Mouse (Mus musculus): Measurements from ENCODE around the gene Abcf3. TPM values are rescaled to one million over a fixed set of nuclear protein-coding genes. Genes with fewer than 3 reads are reported as not detected.

Gene Abcf3
- polyA plus RNA-seq, 1 experiment from 2014 or later = 24.6 TPM

DNA sequence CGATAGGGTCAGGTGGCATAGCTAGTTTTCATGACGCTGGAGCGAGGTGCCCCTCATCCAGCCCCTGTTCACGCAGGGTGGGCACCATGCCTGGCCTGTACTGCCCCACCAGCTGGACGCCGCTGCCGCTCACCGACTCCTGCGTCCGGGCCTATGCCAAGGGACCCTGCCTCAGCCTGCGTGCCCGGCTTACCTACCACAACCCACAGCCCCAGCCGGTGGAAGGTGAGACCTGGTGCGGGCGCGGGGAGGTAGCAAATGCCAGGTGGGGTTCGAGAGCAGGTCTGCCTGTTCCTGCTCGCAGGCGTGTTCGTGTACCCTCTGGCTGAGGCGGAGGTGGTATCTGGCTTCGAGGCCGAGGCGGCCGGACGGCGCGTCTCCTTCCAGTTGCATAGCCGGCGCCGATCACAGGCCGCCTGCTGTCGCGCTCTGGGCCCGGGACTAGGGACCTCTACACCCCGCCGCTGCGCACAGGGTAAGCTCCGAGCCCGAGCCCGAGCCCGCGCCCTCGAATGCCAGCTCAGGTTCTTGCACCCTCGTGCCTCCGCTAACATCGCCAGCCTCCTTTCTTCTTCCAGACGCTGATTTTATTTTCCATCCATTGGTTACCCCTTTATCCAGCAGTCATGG is 42.8 kb downstream of the Abcf3 start:
- no peak overlapping the region for H3K27ac ChIP-seq (replicated peaks)
- H3K27me3 ChIP-seq = peaks cover 76% of the 10 kb centered on the region
- peaks cover 48% of the 10 kb centered on the region for H3K4me1 ChIP-seq (replicated peaks)
- H3K4me3 ChIP-seq (replicated peaks) = 0 out of 2 replicates have a peak overlapping the region, but pooled peaks have one; percentile 4
- H3K9ac ChIP-seq = no peak overlapping the region
- no peaks in the 10 kb centered on the region for H3K9me3 ChIP-seq (replicated peaks)
- no peak for ATAC-seq (ENCODE audit: insufficient read depth)
- H3K36me3 ChIP-seq (replicated peaks) = no peaks in the 10 kb centered on the region
- peak overlapping the region; percentile 68 for H3K4me2 ChIP-seq
- WGBS (ENCODE audit: insufficient replicate concordance) = 5% methylated on average over 48 of the region's 48 CpGs

DNA sequence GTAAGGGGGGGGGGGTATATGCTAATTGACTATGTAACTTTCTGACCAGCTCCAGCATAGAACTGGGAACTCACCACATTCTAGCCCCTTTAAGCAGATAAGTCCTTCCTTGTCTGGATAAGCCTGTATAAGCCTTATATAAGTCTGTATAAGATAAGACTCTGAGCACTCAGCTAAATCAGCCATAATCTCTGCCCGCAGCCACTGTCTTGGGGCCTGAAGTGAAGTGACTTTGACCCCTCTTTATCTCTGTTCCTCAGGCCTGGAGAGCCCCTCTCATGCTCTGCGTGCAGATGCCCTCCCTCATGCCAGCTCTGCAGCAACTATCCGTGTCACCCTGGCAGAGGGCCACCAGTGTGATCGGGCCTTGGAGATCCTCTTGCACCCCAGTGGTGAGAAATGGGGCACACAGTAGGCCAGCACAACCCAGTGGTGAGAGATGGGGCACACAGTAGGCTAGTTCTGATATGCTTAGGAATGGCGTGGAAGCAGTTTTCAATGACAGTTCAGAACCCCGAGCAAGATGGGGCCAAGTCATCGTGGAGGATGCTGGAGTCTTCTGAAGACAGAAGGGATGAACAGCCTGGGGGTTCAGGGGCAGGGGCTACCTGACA is 46.8 kb downstream of the Abcf3 start:
- Histone ChIP-seq H3K4me3 (replicated peaks) (no peak overlapping the region), H3K27me3 (peaks cover 48% of the 10 kb centered on the region), H3K4me2 (peak overlapping the region; percentile 48), H3K9ac (no peak overlapping the region; the same call in 1 of the 2 replicates), H3K36me3 (replicated peaks) (no peaks in the 10 kb centered on the region), H3K27ac (replicated peaks) (peak overlapping the region; percentile 45; the same call in 1 of the 2 replicates), H3K4me1 (replicated peaks) (peaks cover 49% of the 10 kb centered on the region), H3K9me3 (replicated peaks) (no peaks in the 10 kb centered on the region)
- WGBS (ENCODE audit: insufficient replicate concordance) = 23% methylated on average over 7 of the region's 7 CpGs
- ATAC-seq (ENCODE audit: insufficient read depth) = peak; percentile 91

- no peaks in the 10 kb centered on the region for H3K9me3 ChIP-seq (replicated peaks)
- ATAC-seq (ENCODE audit: insufficient read depth) = peak; percentile 58
- H3K9ac ChIP-seq = no peak overlapping the region
- peaks cover 45% of the 10 kb centered on the region for H3K27me3 ChIP-seq
- H3K36me3 ChIP-seq (replicated peaks) = no peaks in the 10 kb centered on the region
- no peak overlapping the region for H3K4me3 ChIP-seq (replicated peaks)
- H3K4me1 ChIP-seq (replicated peaks) = peaks cover 43% of the 10 kb centered on the region
- peak overlapping the region; percentile 48 for H3K4me2 ChIP-seq
- H3K27ac ChIP-seq (replicated peaks) = peak overlapping the region; percentile 45; the same call in 1 of the 2 replicates
- WGBS (ENCODE audit: insufficient replicate concordance) = 38% methylated on average over 4 of the region's 4 CpGs
These were observed 47.4 kb downstream of the Abcf3 start for GRCm38 (mm10) chr16:20595737-20596136.

DNA sequence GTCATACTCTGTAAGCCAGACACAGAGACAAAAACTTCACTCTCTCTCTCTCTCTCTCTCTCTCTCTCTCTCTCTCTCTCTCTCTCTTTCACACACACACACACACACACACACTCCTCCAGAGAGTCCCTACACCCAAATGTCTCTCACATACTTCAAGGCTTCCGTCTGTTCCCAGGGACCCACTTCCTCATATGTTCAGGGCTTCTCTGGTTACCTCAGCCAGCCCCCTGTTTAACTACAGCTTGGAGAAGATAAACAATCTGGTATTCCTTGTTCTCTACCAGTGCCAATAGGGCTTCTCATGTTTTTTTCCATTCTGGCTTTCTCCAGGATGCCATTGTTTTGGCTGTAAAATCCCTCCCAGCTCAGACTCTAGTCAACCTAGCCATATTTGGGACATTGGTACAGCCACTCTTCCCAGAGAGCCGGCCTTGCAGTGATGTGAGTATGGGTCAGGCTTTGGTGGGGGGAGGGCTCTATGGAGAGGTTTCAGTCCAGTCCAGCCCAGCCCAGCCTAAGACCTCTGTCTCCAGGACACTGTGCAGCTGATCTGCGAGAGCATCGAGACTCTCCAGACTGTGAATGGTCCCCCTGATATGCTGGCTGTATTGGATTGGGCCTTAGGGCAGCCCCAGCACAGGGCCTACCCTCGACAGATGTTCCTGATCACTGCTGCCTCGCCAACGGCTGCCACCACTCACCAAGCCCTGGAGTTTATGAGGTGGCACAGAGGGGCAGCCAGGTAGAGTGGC is 48.5 kb downstream of the Abcf3 start:
- Histone ChIP-seq H3K9me3 (replicated peaks) (no peaks in the 10 kb centered on the region), H3K4me2 (no peak overlapping the region), H3K4me1 (replicated peaks) (peaks cover 35% of the 10 kb centered on the region), H3K27ac (replicated peaks) (no peak overlapping the region), H3K9ac (no peak overlapping the region), H3K4me3 (replicated peaks) (no peak overlapping the region), H3K36me3 (replicated peaks) (no peaks in the 10 kb centered on the region), H3K27me3 (peaks cover 35% of the 10 kb centered on the region)
- no peak for ATAC-seq (ENCODE audit: insufficient read depth)
- WGBS (ENCODE audit: insufficient replicate concordance) = 36% methylated on average over 7 of the region's 7 CpGs

- 69% methylated on average over 5 of the region's 5 CpGs for WGBS (ENCODE audit: insufficient replicate concordance)
- ATAC-seq (ENCODE audit: insufficient read depth) = no peak
- no peaks in the 10 kb centered on the region for H3K9me3 ChIP-seq (replicated peaks)
These were observed 52.1 kb downstream of the Abcf3 start for GRCm38 (mm10) chr16:20600511-20600910.

DNA sequence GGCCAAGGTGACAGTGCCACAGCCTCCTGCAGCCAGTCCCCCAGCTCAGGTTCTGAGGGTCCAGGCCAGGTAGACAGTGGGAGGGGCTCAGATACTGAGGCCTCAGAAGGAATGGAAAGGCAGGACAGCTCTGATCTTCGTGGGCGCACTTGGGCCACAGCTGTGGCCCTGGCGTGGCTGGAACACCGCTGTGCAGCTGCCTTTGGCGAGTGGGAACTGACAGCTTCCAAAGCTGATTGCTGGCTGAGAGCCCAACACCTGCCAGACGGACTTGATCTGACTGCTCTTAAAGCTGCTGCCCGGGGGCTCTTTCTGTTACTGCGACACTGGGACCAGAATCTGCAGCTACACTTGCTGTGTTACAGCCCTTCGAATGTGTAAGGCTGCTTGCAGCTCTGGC is 56.3 kb downstream of the Abcf3 start:
- no peaks in the 10 kb centered on the region for H3K9me3 ChIP-seq (replicated peaks)
- H3K9ac ChIP-seq = no peak overlapping the region
- H3K4me1 ChIP-seq (replicated peaks) = peaks cover 9% of the 10 kb centered on the region; the same call in 1 of the 2 replicates
- 0 out of 2 replicates have a peak, but pooled peaks cover 5% of the 10 kb centered on the region for H3K27me3 ChIP-seq
- no peak overlapping the region for H3K4me3 ChIP-seq (replicated peaks)
- H3K27ac ChIP-seq (replicated peaks) = no peak overlapping the region
- H3K36me3 ChIP-seq (replicated peaks) = peaks cover 35% of the 10 kb centered on the region
- WGBS (ENCODE audit: insufficient replicate concordance) = 78% methylated on average over 9 of the region's 9 CpGs
- H3K4me2 ChIP-seq = no peak overlapping the region
- no peak for ATAC-seq (ENCODE audit: insufficient read depth)

More at GRCm38 (mm10) chr16:20600511-20600910, 52.1 kb downstream of the Abcf3 start:
- Histone ChIP-seq H3K4me3 (replicated peaks) (no peak overlapping the region), H3K4me2 (no peak overlapping the region), H3K9ac (no peak overlapping the region), H3K36me3 (replicated peaks) (peaks cover 12% of the 10 kb centered on the region), H3K4me1 (replicated peaks) (peaks cover 18% of the 10 kb centered on the region), H3K27ac (replicated peaks) (no peak overlapping the region), H3K27me3 (0 out of 2 replicates have a peak, but pooled peaks cover 8% of the 10 kb centered on the region)

DNA sequence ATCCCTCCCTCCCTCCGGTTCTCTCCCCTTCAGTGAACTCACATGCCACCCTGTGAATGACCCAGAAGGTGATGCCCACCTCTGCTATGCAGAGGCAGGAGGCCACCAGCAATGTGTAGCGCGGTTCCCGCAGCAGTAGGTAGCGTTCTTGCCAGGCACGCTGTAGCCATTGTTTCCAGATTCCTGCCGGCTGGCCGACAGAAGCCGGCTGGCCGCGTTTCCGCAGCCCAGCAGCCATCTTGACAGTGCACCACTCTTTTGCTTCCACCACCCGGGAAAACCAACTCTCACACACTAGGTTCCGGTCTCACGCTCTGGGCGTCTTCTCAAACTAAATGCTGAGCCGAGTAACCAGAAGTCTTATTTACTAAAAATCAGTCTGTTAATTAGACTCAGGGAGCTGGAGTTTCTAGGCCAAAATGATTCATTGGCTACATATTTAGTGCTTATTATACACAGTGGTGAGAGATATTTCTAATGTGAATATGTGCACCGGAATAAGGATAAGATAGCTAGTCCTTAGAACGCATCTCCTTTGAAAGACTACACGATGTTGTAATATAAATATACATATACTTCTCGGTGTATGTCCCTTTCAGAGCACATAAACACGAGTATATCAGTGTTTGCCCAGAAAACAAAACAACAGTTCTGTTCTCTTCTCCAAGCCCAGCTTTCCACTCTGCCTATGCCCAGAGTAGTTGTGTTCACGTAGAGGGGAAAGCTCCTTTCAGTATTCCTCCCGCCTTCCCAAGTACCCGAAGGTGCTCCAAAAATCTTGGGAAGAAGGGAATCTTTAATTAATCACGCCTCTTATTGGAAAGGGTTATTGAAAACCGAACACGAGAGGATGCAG is 62.4 kb downstream of the Abcf3 start:
- peak overlapping the region; percentile 77 for H3K27ac ChIP-seq (replicated peaks)
- peak; percentile 47; the same call in 1 of the 2 replicates for ATAC-seq (ENCODE audit: insufficient read depth)
- WGBS (ENCODE audit: insufficient replicate concordance) = under 1% methylated on average over 28 of the region's 28 CpGs

More for the DNA sequence above, 62.4 kb downstream of the Abcf3 start:
- H3K9ac ChIP-seq = peak overlapping the region; percentile 74
- H3K9me3 ChIP-seq (replicated peaks) = no peaks in the 10 kb centered on the region
- peaks cover 39% of the 10 kb centered on the region for H3K4me1 ChIP-seq (replicated peaks)
- H3K27me3 ChIP-seq = no peaks in the 10 kb centered on the region
- H3K4me3 ChIP-seq (replicated peaks) = peak overlapping the region; percentile 83
- peak overlapping the region; percentile 93 for H3K4me2 ChIP-seq
- H3K36me3 ChIP-seq (replicated peaks) = peaks cover 21% of the 10 kb centered on the region

MicroRNA genes within 50 kb of the gene (microRNA counts, 519-probe panel; counts per million panel counts)
- microRNA mmu-miR-1224 = 3,164 counts per million, percentile 63 among the panel's probes with 10 or more counts

Small RNA genes within 50 kb of the gene (microRNA-seq; reads per million reads assigned to microRNA genes)
- not detected for gene Mir1224

Other genes with a start within 250 kb of the Abcf3 start
- 35.4 and 37.5 TPM in 2 replicates for gene Parl, start 246.2 kb upstream of the Abcf3 start, polyA plus RNA-seq (2015; fragmentation: Nextera tagmentation; extraction: Ambion mirVana)
- gene Cyp2ab1, start 223.2 kb upstream of the Abcf3 start, polyA plus RNA-seq (2015; fragmentation: Nextera tagmentation; extraction: Ambion mirVana) = 0.03 TPM in 1 of 2 replicates, not detected in the other
- 17.2 and 18.5 TPM in 2 replicates for gene Abcc5, start 122.2 kb upstream of the Abcf3 start, polyA plus RNA-seq (2015; fragmentation: Nextera tagmentation; extraction: Ambion mirVana)
- 44.1 and 48.7 TPM in 2 replicates for gene Eif2b5, start 49.8 kb upstream of the Abcf3 start, polyA plus RNA-seq (2015; fragmentation: Nextera tagmentation; extraction: Ambion mirVana)
- 3.8 and 4.8 TPM in 2 replicates for gene Dvl3, start 31.6 kb upstream of the Abcf3 start, polyA plus RNA-seq (2015; fragmentation: Nextera tagmentation; extraction: Ambion mirVana)
- 386 and 395 TPM in 2 replicates for gene Ap2m1, start 13.1 kb upstream of the Abcf3 start, polyA plus RNA-seq (2015; fragmentation: Nextera tagmentation; extraction: Ambion mirVana)
- gene Vwa5b2, start 40.9 kb downstream of the Abcf3 start, polyA plus RNA-seq (2015; fragmentation: Nextera tagmentation; extraction: Ambion mirVana) = 0.21 and 0.33 TPM in 2 replicates
- 16.0 and 16.2 TPM in 2 replicates for gene Eef1akmt4, start 63.0 kb downstream of the Abcf3 start, polyA plus RNA-seq (2015; fragmentation: Nextera tagmentation; extraction: Ambion mirVana)
- 0.08 TPM in 1 of 2 replicates, not detected in the other for gene Gm49333, start 63.0 kb downstream of the Abcf3 start, polyA plus RNA-seq (2015; fragmentation: Nextera tagmentation; extraction: Ambion mirVana)
- 20.7 and 22.9 TPM in 2 replicates for gene Alg3, start 63.2 kb downstream of the Abcf3 start, polyA plus RNA-seq (2015; fragmentation: Nextera tagmentation; extraction: Ambion mirVana)
- gene Camk2n2, start 72.7 kb downstream of the Abcf3 start, polyA plus RNA-seq (2015; fragmentation: Nextera tagmentation; extraction: Ambion mirVana) = 0.10 and 0.12 TPM in 2 replicates
- gene Ece2, start 81.3 kb downstream of the Abcf3 start, polyA plus RNA-seq (2015; fragmentation: Nextera tagmentation; extraction: Ambion mirVana) = 0.10 TPM in 1 of 2 replicates, not detected in the other
- 164 and 171 TPM in 2 replicates for gene Psmd2, start 103.1 kb downstream of the Abcf3 start, polyA plus RNA-seq (2015; fragmentation: Nextera tagmentation; extraction: Ambion mirVana)
- gene Eif4g1, start 119.7 kb downstream of the Abcf3 start, polyA plus RNA-seq (2015; fragmentation: Nextera tagmentation; extraction: Ambion mirVana) = 86.2 and 98.5 TPM in 2 replicates
- 1.3 and 1.8 TPM in 2 replicates for gene Fam131a, start 144.7 kb downstream of the Abcf3 start, polyA plus RNA-seq (2015; fragmentation: Nextera tagmentation; extraction: Ambion mirVana)
- 36.4 and 39.3 TPM in 2 replicates for gene Polr2h, start 169.1 kb downstream of the Abcf3 start, polyA plus RNA-seq (2015; fragmentation: Nextera tagmentation; extraction: Ambion mirVana)
- gene Clcn2, start 169.2 kb downstream of the Abcf3 start, polyA plus RNA-seq (2015; fragmentation: Nextera tagmentation; extraction: Ambion mirVana) = 9.5 and 13.7 TPM in 2 replicates
- gene Chrd, start 184.6 kb downstream of the Abcf3 start, polyA plus RNA-seq (2015; fragmentation: Nextera tagmentation; extraction: Ambion mirVana) = 0.37 and 0.47 TPM in 2 replicates
- 5.0 and 5.6 TPM in 2 replicates for gene Thpo, start 185.9 kb downstream of the Abcf3 start, polyA plus RNA-seq (2015; fragmentation: Nextera tagmentation; extraction: Ambion mirVana)

Data from liver, embryonic 15.5 days (tissue).